Mouse (Mus musculus) neutrophil, adult 5-6 weeks (primary cell): ENCODE results near the gene Hrh1. TPM values are rescaled to one million over a fixed set of nuclear protein-coding genes. Genes with fewer than 3 reads are reported as not detected.
"Not testable (repeated sequence)": the region's sequence is repeated elsewhere in the genome, so short reads cannot be mapped to it uniquely, and the experiment has no call there.

ENCODE experiments used
- ATAC-seq: fragments of 151-379, 151-347 bp; 2 replicates; pipeline ENCODE4 v1.8.0; 2017; ENCODE audit warnings: mild to moderate bottlenecking, moderate TSS enrichment; ENCODE audit not compliant: insufficient number of reproducible peaks, poor library complexity, low FRiP score, severe bottlenecking; ENCODE audit errors: extremely low read depth
- total RNA-seq: library from RNA; stranded (forward); fragments of 200-1000 nt; gene quantifications from 2 replicates; pipeline ENCODE4 v1.2.3, GENCODE M21; 2017

Hrh1 gene
- total RNA-seq, 1 experiment from 2014 or later = 0.35 TPM

DNA sequence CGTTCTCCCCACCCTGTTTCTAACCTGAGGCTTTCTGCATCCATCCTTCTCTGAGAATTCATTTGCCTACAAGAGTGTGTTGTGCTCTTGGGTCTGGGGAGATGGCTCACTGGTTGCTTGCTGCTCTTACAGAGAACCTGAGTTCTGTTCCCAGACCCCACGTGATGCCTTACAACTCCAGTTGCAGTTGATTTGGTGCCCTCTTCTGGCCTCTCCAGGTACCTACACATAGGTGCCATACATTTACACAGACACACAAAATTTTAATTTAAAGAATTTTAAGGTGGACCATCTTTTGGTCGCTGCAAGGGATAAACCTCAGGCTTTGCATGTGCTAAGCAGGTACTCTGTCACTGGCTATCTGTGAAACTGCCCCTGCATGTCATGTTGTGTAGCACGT is 57.5 kb downstream of the Hrh1 start:
- ATAC-seq = no peak

DNA sequence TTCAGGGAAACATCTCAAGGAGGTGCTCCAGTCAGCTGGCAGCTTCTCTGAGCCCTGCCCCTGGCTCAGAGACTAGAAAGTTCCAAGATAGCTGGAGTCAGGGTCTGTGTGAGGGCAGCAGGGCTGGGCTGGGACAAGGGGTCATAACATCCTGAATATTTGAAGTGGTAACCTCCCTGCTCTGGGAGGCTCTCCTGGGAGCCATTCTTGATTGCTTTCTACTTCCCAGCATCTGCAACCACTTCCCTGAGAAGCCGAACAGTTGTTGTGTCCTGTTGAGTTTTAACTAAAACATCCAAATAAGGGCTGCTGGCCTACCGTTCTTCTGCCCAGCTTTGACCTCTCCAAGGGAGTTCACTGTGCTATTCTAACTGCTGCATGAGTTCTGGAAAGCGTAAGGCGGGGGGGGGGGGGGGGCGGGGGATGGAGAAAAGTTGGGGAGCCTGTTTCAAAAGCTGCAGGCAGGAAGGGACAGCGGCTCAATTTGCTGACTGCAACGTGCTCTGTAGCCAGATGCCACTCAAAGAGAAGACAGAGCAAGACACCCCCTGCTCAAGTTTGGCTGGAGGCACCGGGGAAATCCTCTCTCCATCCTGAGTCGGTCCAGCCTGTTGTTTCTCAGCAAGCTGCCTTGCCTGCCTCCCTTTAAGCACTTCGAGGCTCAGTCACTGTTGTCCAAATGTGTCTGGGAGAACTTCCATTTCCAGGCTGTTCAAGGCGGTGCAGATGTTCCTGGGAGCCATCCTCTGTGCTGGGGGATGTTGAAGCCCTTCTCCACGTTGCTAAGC is 58.7 kb downstream of the Hrh1 start:
- ATAC-seq = no peak

DNA sequence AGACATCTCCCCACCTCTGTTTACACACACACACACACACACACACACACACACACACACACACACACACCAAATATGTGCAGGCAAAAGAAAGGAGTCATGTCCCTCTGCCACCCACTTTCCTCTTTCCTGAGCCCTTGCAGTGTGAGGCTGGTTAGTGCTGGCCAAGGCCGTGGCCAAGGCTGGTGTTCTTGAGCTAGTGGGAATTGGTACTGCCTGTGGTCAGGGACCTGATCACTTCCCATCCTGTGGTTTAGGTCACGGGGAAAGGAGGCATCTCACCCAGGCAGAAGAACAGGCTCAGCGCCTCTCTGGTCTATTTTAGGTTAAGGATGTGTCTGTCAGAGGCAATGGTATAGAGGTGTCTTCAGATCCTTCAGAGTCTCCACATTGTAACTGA is 59.6 kb downstream of the Hrh1 start:
- no peak for ATAC-seq

DNA sequence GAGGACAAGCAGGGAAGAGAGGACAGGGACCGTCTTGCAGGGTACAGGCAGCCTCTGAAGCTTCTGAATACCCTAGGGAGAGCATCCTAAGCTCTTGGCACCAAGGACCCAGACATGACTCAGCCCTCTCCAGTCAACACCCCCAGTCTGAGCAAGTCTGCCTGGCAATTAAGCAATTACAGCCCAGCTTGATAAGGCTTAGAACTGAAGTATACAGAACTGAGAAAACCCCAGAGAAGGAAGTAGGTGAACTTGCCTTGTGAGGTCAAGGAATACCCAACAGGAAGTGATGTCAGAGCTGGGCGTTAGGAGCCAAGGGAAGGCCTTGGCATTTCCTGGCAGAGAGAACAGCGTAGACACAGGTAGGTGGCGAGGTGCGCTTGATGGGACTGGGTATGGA is 60.5 kb downstream of the Hrh1 start:
- no peak for ATAC-seq

DNA sequence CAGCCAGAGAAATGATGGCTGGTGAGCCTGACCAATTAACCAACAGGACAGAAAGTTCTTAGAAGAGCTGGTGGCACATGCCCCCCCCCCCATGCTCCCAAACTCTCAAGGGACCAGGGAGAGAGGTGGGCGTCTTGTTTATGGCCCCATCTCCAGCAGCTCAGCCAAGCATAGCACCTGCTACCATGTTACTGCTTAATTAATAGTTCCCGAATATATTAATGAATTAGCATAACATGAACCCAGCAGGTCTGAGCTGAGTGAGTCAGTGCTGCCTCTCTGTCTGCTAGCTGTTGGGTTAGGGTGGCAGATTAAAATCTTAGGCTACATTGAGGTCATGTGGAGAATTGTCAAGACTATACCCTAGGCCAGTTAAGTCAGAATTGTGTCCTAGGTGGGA is 62.2 kb downstream of the Hrh1 start:
- ATAC-seq = no peak

DNA sequence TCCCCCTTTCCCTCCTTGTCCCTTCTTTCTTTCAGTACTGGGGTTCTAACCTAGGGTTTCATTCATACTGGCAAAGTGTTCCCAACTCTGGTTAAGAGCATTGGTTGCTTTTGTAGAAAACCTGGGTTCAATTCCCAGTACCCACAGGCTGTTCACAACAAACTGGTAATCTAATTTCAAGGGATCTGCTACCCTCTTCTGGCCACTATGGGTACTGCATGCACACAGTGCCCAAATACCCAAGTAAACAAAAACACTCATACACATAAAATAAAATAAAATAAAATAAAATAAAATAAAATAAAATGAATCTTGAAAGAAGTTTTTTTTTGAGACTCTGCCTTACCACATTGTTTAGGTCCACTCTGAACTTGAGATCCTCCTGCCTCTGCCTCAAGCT is 63.8 kb downstream of the Hrh1 start:
- ATAC-seq = no peak

DNA sequence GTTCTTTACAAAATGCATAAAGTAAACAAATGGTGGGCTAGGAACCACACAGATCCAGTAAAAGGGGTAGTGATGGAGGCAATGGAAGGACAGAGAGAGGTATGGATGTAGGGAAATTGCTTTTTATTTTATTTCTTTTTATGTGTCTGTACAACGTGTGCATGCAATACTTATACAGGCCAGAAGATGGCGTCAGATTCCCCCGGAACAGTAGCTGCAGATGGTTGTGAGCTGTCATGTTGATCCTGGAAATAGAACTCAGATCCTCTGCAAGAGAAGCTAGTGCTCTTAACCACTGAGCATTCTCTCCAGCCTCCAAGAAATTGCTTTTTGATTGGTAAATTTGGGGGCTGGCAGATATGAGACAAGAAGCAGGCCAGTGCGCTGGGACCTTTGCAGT is 65.0 kb downstream of the Hrh1 start:
- no peak for ATAC-seq

DNA sequence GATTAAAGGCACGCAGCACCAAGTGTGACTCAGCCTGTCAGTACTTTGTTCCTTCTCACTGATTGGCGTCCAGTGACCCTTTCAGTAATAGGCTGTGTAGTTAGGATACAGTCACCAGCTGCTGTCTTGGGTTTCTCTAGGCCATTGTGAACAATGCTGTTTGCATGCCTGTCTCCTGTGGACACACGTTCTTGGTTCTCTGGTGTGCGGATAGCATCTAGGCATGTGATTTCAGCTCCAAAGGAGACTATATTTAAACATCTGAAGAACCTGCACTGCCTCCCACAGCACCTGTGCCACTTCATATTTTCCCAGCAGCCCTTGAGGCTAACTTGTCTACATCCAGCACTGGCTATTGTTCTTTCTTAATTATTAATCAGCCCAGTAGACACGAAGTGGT is 75.8 kb downstream of the Hrh1 start:
- no peak for ATAC-seq

DNA sequence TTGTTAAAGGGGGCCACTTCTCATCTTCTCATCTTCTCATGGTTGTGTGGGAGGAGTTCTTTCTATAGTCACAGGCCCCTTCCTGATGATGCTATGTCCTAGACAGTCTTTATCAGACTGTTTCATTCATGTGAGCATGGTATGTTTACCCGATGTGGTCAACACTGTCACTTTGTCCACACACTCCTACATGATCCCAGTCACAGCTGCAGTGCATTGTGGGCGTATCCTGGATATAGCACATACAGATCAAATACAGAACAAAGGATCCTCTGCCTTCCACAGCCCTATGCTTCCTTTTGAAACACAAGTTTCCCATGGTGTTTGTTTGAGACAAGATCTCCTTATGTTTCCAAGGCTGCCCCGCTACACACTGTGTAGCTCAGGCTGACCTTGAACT is 76.3 kb downstream of the Hrh1 start:
- ATAC-seq = no peak

DNA sequence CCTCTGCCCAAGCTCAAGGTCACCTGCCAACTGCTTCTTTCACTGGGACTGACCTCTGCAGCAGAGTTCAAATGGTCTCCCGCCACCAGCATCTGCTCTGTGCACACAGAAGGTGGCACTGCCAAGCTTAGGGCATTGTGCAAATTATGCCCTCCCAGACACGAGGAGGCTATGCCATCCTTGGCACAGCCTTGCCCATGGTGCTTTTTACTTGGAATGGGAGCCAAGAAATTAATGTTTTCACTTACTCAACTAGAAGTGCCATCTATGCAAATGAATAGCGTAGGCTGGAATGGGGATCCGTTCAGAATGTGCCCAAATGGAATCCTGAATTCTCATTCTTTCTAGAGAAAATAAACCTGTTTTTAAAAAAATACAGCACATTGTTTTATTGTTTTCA is 77.2 kb downstream of the Hrh1 start:
- ATAC-seq = no peak

DNA sequence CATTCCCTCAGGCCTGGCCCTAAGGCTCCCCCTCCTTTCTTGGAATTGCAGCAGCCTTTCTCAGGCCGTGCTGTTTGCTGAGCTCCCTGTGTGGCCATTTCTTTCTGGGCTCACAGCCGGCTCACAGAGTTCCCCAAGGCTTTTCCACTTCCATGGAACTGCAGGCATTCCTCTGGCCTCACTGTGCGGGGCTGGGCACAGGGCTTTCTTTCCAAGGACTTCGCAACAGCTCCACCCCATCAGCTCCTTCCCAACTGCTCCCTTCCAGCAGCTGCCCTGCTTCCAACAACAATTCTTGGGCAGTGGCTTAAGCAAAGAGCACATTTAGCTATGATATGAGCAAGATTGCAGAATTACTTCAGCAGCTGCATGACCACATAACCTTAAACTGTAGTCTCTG is 81.0 kb downstream of the Hrh1 start:
- no peak for ATAC-seq

DNA sequence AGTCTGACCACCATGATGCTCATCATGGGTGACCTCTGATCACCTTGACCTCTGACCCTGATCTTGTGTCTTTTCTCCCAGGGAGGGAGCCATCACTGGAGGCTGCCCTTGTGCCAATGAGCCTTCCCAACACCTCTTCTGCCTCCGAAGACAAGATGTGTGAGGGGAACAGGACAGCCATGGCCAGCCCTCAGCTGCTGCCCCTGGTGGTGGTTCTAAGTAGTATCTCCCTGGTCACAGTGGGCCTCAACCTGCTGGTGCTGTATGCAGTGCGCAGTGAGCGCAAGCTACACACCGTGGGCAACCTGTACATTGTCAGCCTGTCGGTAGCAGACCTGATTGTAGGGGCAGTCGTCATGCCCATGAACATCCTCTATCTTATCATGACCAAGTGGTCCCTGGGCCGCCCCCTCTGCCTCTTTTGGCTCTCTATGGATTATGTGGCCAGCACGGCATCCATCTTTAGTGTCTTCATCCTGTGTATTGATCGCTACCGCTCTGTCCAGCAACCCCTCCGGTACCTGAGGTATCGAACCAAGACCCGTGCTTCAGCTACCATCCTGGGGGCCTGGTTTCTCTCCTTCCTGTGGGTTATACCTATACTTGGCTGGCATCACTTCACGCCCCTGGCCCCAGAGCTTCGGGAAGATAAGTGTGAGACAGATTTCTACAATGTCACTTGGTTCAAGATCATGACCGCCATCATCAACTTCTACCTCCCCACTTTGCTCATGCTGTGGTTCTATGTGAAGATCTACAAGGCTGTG is 82.1 kb downstream of the Hrh1 start:
- no peak for ATAC-seq

DNA sequence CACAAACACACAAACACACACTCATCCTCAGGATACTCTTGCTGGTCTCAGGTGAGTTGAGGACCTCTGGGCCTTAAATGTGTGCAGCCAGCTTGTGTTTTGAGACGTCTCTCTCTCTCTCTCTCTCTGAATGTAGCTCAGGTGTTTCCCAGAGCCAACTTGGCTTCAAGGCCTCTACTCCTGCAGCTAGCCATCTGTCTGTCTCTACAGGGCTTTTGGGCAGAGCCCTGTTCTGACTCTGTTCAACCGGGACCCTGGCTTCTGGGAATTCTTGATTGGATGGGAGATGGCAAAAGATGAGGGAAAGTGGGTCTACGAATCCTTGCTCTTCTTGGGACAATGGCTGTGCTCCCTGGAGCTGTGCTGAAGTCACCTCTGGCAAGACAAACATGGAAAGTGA is 91.6 kb downstream of the Hrh1 start:
- ATAC-seq = no peak

DNA sequence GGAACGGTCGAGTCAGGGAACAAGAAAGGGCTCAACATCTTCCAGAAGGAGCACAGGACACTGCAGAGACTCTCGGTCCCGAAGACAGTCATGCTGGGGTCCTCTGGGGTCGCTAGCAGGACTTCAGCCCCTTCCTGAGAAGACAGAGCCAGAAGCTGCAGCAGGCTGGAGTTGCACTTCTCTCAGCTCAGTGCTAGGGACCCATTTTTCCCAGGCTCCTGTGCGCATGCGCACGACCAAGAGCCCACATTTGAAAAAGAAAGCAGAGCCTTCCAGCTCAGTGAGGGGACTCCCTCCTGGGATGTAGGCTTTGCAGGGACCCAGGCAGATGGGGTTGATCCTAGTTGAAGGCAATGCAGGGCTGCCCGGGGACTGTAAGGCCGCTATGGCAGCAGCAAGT is 94.9 kb downstream of the Hrh1 start:
- not testable (repeated sequence) for ATAC-seq

DNA sequence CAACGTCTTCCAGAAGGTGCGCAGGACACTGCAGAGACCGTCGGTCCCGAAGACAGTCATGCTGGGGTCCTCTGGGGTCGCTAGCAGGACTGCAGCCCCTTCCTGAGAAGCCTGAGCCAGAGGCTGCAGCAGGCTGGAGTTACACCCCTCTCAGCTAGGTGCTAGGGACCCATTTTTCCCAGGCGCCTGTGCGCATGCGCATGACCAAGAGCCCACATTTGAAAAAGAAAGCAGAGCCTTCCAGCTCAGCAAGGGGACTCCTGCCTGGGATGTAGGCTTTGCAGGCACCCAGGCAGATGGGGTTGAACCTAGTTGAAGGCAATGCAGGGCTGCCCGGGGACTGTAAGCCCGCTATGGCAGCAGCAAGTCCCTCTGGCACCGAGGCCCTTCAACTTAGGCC is 97.3 kb downstream of the Hrh1 start:
- not testable (repeated sequence) for ATAC-seq

DNA sequence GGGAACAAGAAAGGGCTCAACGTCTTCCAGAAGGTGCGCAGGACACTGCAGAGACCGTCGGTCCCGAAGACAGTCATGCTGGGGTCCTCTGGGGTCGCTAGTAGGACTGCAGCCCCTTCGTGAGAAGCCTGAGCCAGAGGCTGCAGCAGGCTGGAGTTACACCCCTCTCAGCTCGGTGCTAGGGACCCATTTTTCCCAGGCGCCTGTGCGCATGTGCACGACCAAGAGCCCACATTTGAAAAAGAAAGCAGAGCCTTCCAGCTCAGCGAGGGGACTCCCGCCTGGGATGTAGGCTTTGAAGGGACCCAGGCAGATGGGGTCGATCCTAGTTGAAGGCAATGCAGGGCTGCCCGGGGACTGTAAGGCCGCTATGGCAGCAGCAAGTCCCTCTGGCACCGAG is 116.3 kb downstream of the Hrh1 start:
- not testable (repeated sequence) for ATAC-seq

DNA sequence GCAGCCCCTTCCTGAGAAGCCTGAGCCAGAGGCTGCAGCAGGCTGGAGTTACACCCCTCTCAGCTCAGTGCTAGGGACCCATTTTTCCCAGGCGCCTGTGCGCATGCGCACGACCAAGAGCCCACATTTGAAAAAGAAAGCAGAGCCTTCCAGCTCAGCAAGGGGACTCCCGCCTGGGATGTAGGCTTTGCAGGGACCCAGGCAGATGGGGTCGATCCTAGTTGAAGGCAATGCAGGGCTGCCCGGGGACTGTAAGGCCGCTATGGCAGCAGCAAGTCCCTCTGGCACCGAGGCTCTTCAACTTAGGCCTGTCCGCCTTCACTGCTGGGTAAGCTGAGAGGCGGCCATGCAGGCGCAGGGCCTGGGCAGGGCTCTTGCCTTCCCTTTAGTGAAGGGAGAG is 131.0 kb downstream of the Hrh1 start:
- ATAC-seq = not testable (repeated sequence)
